Mouse (Mus musculus) liver, adult 2 months (tissue): Measurements from ENCODE around the gene Kcnq1. TPM values are rescaled to one million over a fixed set of nuclear protein-coding genes. Genes with fewer than 3 reads are reported as not detected.

ENCODE experiments used
- DNase-seq: peaks from one replicate; pipeline ENCODE4 v3.0.0-alpha.2; 2011; ENCODE audit warnings: low read depth, low spot score; ENCODE audit errors: extremely low read depth
- H3K27ac ChIP-seq: fragments of 200-500 bp; replicated peaks from 2 replicates; pipeline ENCODE4 v1.5.1; 2012; ENCODE audit warnings: low read depth, mild to moderate bottlenecking, control low read depth, inconsistent platforms, low read length; ENCODE audit not compliant: insufficient read depth
- H3K27me3 ChIP-seq: fragments of 200-500 bp; 2 replicates; pipeline ENCODE4 v1.6.1; 2012; ENCODE audit warnings: mild to moderate bottlenecking, moderate library complexity, low read length, inconsistent platforms; ENCODE audit not compliant: control insufficient read depth, insufficient read depth
- H3K36me3 ChIP-seq: fragments of 200-500 bp; 2 replicates; pipeline ENCODE4 v1.6.1; 2012; ENCODE audit warnings: low read length, inconsistent platforms; ENCODE audit not compliant: control insufficient read depth, insufficient read depth
- H3K4me1 ChIP-seq: fragments of 200-500 bp; 2 replicates; pipeline ENCODE4 v1.6.1; 2011; ENCODE audit warnings: low read length; ENCODE audit not compliant: control insufficient read depth, insufficient read depth
- H3K4me3 ChIP-seq: fragments of 200-500 bp; 2 replicates; pipeline ENCODE4 v1.5.1; 2011; ENCODE audit warnings: low read depth, mild to moderate bottlenecking, control low read depth, low read length, moderate library complexity; ENCODE audit not compliant: insufficient read depth
- H3K79me2 ChIP-seq: fragments of 200-500 bp; 2 replicates; pipeline ENCODE4 v1.6.1; 2012; ENCODE audit warnings: inconsistent platforms, mild to moderate bottlenecking, low read length, moderate library complexity; ENCODE audit not compliant: control insufficient read depth, insufficient read depth
- H3K9ac ChIP-seq: fragments of 200-500 bp; 2 replicates; pipeline ENCODE4 v1.6.1; 2012; ENCODE audit warnings: low read depth, mild to moderate bottlenecking, control low read depth, inconsistent platforms, low read length
- CTCF ChIP-seq: fragments of 200-500 bp; IDR thresholded peaks from 2 replicates; pipeline ENCODE4 v1.5.1; 2011; ENCODE audit warnings: low read depth, low read length, control low read depth
- POLR2A ChIP-seq: fragments of 200-500 bp; IDR thresholded peaks from 2 replicates; pipeline ENCODE4 v1.6.1; 2011; ENCODE audit warnings: low read length, control low read depth; ENCODE audit not compliant: insufficient read depth; ENCODE audit errors: extremely low read depth
- WGBS: fragments of 180-500 bp; shearing (Covaris S2); methylation state at CpG from one replicate; pipeline ENCODE4 v1.1.7; 2018; 5-methylcytosine and 5-hydroxymethylcytosine counted together
- polyA plus RNA-seq: library from polyadenylated mRNA; depleted of rRNA; stranded (reverse); fragments of >200 nt; gene quantifications from 2 replicates; pipeline ENCODE4 v1.2.3, GENCODE M21; 2012
- total RNA-seq: library from RNA; depleted of rRNA; stranded (reverse); fragments of >200 nt; gene quantifications from 2 replicates; pipeline ENCODE4 v1.2.3, GENCODE M21; 2014

Gene Kcnq1
- total and polyA plus RNA-seq, 2 experiments = 1.3 to 2.5 TPM

GRCm38 (mm10) chr7:143437894-143438581 is 331.9 kb downstream of the Kcnq1 start:
- DNase-seq = no peak
- no peak overlapping the region for H3K9ac ChIP-seq
- H3K27me3 ChIP-seq = peaks cover 11% of the 10 kb centered on the region
- H3K36me3 ChIP-seq = no peaks in the 10 kb centered on the region
- peak overlapping the region; percentile 44; the same call in 1 of the 2 replicates for H3K4me3 ChIP-seq
- H3K79me2 ChIP-seq = no peaks in the 10 kb centered on the region
- no peaks in the 10 kb centered on the region for H3K4me1 ChIP-seq
- TF ChIP-seq POLR2A (no peak), CTCF (no peak)
- H3K27ac ChIP-seq = no peak overlapping the region
- 10% methylated on average over 57 of the region's 63 CpGs for WGBS

DNA sequence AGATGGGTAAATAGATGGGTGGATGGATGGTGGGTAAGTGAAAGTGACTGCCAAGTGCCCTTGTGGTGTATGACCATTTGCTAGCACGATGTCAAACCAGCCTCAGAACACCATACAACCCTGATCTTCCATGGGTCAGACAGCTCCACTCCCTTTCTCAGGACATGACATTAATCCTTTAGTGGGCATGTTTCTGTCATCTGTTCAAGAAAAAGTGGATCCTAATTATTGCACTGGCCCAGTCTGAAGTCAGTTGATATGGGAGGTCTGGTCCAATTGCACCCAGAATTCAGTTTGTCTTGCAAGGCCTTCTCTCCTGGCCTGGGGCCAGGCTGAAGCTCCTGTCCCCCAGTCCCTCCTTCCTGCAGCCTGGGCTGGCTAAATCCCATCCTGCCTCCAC is 332.8 kb downstream of the Kcnq1 start:
- no peak overlapping the region for H3K9ac ChIP-seq
- H3K27ac ChIP-seq = no peak overlapping the region
- DNase-seq = no peak
- 85% methylated on average over 1 of the region's 1 CpGs for WGBS
- H3K4me3 ChIP-seq = no peak overlapping the region
- no peaks in the 10 kb centered on the region for H3K79me2 ChIP-seq
- TF ChIP-seq CTCF (no peak), POLR2A (no peak)
- no peaks in the 10 kb centered on the region for H3K36me3 ChIP-seq
- H3K27me3 ChIP-seq = peaks cover 11% of the 10 kb centered on the region
- no peaks in the 10 kb centered on the region for H3K4me1 ChIP-seq

- TF ChIP-seq CTCF = no peak
- TF ChIP-seq POLR2A = no peak
- Histone ChIP-seq H3K4me3 (no peak overlapping the region), H3K4me1 (no peaks in the 10 kb centered on the region), H3K27ac (no peak overlapping the region), H3K27me3 (peaks cover 14% of the 10 kb centered on the region), H3K9ac (no peak overlapping the region), H3K36me3 (no peaks in the 10 kb centered on the region), H3K79me2 (no peaks in the 10 kb centered on the region)
- WGBS = 83% methylated on average over 8 of the region's 8 CpGs
- no peak for DNase-seq
Measured at GRCm38 (mm10) chr7:143444580-143444954, 338.4 kb downstream of the Kcnq1 start.

DNA sequence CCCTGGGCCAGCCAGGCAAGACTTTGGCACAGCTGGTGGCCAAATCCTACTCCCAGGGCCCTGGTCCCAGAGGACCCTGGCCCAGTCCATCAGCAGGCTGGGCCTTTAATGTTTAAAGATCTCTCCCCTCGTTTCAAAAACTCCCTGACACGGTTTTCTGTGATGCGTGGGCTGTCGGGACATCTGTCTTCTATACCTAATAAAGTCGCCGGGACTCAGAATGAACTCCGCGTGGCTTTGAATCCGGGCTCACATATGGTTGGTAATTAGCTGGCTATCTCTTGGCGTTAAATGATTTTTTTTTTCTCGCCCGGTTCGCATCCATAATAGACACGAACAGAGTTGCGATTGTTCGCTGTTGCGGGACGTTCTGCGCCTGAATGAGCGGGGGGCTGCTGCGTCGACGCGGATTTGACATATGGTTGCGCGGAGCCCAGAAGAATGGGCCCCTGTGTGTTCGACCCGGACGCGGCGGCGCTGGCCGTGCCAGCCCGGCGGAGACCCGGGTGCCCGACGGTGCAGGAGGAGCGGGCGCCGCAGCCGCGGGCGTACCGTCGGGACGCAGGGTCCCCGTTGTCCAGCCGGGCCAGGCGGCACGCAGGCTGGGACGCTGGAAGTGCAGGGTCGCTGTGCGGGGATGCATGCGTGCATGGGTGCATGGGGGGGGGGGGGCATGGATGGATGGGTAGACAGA is 338.9 kb downstream of the Kcnq1 start:
- peaks cover 14% of the 10 kb centered on the region for H3K27me3 ChIP-seq
- DNase-seq = no peak
- no peak overlapping the region for H3K9ac ChIP-seq
- H3K36me3 ChIP-seq = no peaks in the 10 kb centered on the region
- H3K4me3 ChIP-seq = no peak overlapping the region
- no peaks in the 10 kb centered on the region for H3K4me1 ChIP-seq
- WGBS = 20% methylated on average over 55 of the region's 55 CpGs
- TF ChIP-seq POLR2A (no peak), CTCF (no peak)
- no peak overlapping the region for H3K27ac ChIP-seq
- no peaks in the 10 kb centered on the region for H3K79me2 ChIP-seq

- WGBS = 19% methylated on average over 53 of the region's 53 CpGs
- Histone ChIP-seq H3K4me3 (peak overlapping the region; percentile 13; the same call in 1 of the 2 replicates), H3K4me1 (no peaks in the 10 kb centered on the region), H3K27ac (no peak overlapping the region), H3K79me2 (no peaks in the 10 kb centered on the region), H3K9ac (peak overlapping the region; percentile 11; the same call in 1 of the 2 replicates), H3K36me3 (no peaks in the 10 kb centered on the region), H3K27me3 (peaks cover 14% of the 10 kb centered on the region)
- no peak for DNase-seq
- TF ChIP-seq CTCF (no peak), POLR2A (no peak)
Measured at GRCm38 (mm10) chr7:143445651-143446460, 339.7 kb downstream of the Kcnq1 start.
